Mouse (Mus musculus): ENCODE results near the gene Klf13. TPM values are rescaled to one million over a fixed set of nuclear protein-coding genes. Genes with fewer than 3 reads are reported as not detected.

The Klf13 gene
- polyA plus RNA-seq, 1 experiment = 30.4 TPM

DNA sequence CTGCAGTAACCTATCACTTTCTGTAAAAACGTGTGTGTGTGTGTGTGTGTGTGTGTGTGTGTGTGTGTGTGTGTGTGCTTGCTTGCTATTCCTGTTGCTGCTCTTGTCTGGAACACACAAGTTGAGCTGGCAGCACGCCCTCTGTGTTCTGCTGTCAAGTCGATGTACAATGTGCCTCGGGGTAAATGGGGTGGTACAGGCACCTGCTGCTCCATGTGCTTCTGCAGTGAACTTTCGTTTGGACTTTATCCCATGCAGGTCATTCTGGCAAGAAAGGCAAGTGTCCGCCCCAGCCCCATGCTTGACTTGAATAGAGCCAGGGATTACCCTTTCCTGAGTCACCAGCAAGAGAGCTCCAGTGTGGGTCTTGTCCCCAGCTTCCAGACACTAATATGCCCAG, 21.0 kb downstream of the Klf13 start:
- no peak overlapping the region for H3ac ChIP-seq (ENCODE audit: control insufficient read depth, insufficient read length)
- no peaks in the 10 kb centered on the region for H3K27me3 ChIP-seq (ENCODE audit: control insufficient read depth, insufficient read depth, insufficient read length)
- H3K4me3 ChIP-seq = no peak overlapping the region
- peak overlapping the region; percentile 6 for H3K4me2 ChIP-seq (ENCODE audit: low read depth)
- TF ChIP-seq SRF (IDR thresholded peaks at IDR 0.05; ENCODE audit: control insufficient read depth, insufficient read length, low read depth) = no peak
- TF ChIP-seq CEBPB (IDR thresholded peaks at IDR 0.05; ENCODE audit: insufficient read depth, poor library complexity, severe bottlenecking) = no peak
- TF ChIP-seq MYOG (IDR thresholded peaks at IDR 0.05; ENCODE audit: control insufficient read depth in 1 of 3, insufficient read depth in 1 of 3, insufficient read length in 2 of 3, low read depth in 2 of 3) = no peak
- peak in 1 of 3 experiments; percentile 52 for TF ChIP-seq MYOD1 (IDR thresholded peaks at IDR 0.05; ENCODE audit: control insufficient read depth in 1 of 3, insufficient read length in 2 of 3, low read depth in 2 of 3)
- TF ChIP-seq REST (IDR thresholded peaks at IDR 0.05; ENCODE audit: insufficient read depth, insufficient read length) = no peak
- H3K79me2 ChIP-seq (ENCODE audit: control insufficient read depth, insufficient read depth) = peaks cover 100% of the 10 kb centered on the region
- H3K36me3 ChIP-seq (ENCODE audit: control insufficient read depth, insufficient read depth) = peaks cover 12% of the 10 kb centered on the region

DNA sequence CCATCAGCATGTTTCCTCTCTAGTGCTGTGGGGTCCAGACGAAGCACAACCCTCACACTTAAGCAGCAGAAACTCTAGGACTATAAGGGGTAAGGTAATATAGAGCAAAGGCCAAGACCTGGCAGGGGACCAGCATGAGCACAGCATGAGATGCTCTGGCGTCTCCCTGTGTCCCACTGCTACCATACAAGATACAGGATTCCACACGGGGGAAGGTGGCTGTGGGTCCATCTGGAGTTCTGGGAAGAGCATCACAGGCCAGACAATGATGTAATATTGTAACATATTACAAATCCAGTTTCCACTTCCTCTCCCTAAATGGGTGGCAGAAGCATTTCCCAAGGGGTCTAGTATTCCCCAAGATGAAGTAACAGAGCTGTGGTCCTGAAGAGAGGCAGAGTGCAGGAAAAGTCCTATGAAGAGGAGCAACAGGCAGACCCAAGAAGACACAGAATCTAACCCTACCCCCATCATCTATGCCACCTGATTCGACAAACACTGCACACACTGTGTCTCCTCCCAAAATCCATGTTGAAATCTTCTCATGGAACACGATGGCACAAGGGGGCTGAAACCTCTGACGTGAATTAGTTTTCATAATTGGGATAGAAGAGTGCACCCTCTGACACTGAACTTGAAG, 22.3 kb downstream of the Klf13 start, which contains the start of gene E030018B13Rik:
TSS of gene E030018B13Rik (plus strand) at position 590 of the 640 bp plus-strand sequence.
- no peak within 1 kb of the TSS for H3ac ChIP-seq (ENCODE audit: control insufficient read depth, insufficient read length)
- H3K4me2 ChIP-seq (ENCODE audit: low read depth) = peak within 1 kb of the TSS; percentile 24
- TF ChIP-seq MYOD1 (IDR thresholded peaks at IDR 0.05; ENCODE audit: control insufficient read depth in 1 of 3, insufficient read length in 2 of 3, low read depth in 2 of 3) (no peak), CEBPB (IDR thresholded peaks at IDR 0.05; ENCODE audit: insufficient read depth, poor library complexity, severe bottlenecking) (peak; percentile 39; the same call in 1 of the 2 replicates)
- H3K36me3 ChIP-seq (ENCODE audit: control insufficient read depth, insufficient read depth) = peaks cover 12% of the 10 kb centered on the region
- H3K4me3 ChIP-seq = no peak within 1 kb of the TSS
- no peaks in the 10 kb centered on the region for H3K27me3 ChIP-seq (ENCODE audit: control insufficient read depth, insufficient read depth, insufficient read length)
- H3K79me2 ChIP-seq (ENCODE audit: control insufficient read depth, insufficient read depth) = peaks cover 93% of the 10 kb centered on the region

DNA sequence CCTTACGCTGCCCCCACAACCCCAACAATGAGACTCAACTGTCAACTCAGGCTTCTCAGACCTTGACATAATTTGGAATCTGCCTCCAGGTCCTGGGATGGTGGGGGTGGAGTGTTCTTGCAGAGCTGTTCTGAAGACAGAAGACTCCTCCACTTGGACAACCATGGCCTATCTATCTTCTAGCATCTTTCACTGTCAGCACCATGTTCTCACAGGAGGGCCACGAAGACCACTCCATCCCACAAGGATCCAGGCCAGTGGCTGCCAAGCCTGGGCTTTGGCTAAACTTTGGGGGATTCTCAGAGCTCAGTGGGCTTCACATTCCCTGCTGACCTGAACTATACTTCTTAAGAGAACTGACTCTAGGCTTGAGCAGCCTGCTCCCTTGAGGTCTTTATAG, 23.8 kb downstream of the Klf13 start:
- TF ChIP-seq POLR2A (IDR thresholded peaks at IDR 0.05; ENCODE audit: insufficient read length, low read depth) = no peak
- TF ChIP-seq SRF (IDR thresholded peaks at IDR 0.05; ENCODE audit: control insufficient read depth, insufficient read length, low read depth) = no peak
- TF ChIP-seq TCF12 (IDR thresholded peaks at IDR 0.05; ENCODE audit: insufficient read depth, poor library complexity, severe bottlenecking) = no peak
- no peak for TF ChIP-seq POLR2AphosphoS2 (IDR thresholded peaks at IDR 0.05; ENCODE audit: insufficient read length, low read depth)
- no peak for TF ChIP-seq TCF3 (IDR thresholded peaks at IDR 0.05; ENCODE audit: insufficient read length, low read depth)
- no peak for TF ChIP-seq MAX (IDR thresholded peaks at IDR 0.05; ENCODE audit: low read depth)
- TF ChIP-seq REST (IDR thresholded peaks at IDR 0.05; ENCODE audit: insufficient read depth, insufficient read length) = no peak
- no peak for TF ChIP-seq MYOG (IDR thresholded peaks at IDR 0.05; ENCODE audit: control insufficient read depth in 1 of 3, insufficient read depth in 1 of 3, insufficient read length in 2 of 3, low read depth in 2 of 3)
- TF ChIP-seq CEBPB (IDR thresholded peaks at IDR 0.05; ENCODE audit: insufficient read depth, poor library complexity, severe bottlenecking) = no peak
- no peak for TF ChIP-seq USF1 (IDR thresholded peaks at IDR 0.05; ENCODE audit: low read depth)
- TF ChIP-seq E2F4 (IDR thresholded peaks at IDR 0.05; ENCODE audit: insufficient read depth) = no peak
- no peak for TF ChIP-seq MYOD1 (IDR thresholded peaks at IDR 0.05; ENCODE audit: control insufficient read depth in 1 of 3, insufficient read length in 2 of 3, low read depth in 2 of 3)
- Histone ChIP-seq H3K27me3 (ENCODE audit: control insufficient read depth, insufficient read depth, insufficient read length) (no peaks in the 10 kb centered on the region), H3K4me3 (no peak overlapping the region), H3K79me2 (ENCODE audit: control insufficient read depth, insufficient read depth) (peaks cover 93% of the 10 kb centered on the region), H3K4me2 (ENCODE audit: low read depth) (no peak overlapping the region), H3K36me3 (ENCODE audit: control insufficient read depth, insufficient read depth) (peaks cover 7% of the 10 kb centered on the region), H3ac (ENCODE audit: control insufficient read depth, insufficient read length) (no peak overlapping the region)

DNA sequence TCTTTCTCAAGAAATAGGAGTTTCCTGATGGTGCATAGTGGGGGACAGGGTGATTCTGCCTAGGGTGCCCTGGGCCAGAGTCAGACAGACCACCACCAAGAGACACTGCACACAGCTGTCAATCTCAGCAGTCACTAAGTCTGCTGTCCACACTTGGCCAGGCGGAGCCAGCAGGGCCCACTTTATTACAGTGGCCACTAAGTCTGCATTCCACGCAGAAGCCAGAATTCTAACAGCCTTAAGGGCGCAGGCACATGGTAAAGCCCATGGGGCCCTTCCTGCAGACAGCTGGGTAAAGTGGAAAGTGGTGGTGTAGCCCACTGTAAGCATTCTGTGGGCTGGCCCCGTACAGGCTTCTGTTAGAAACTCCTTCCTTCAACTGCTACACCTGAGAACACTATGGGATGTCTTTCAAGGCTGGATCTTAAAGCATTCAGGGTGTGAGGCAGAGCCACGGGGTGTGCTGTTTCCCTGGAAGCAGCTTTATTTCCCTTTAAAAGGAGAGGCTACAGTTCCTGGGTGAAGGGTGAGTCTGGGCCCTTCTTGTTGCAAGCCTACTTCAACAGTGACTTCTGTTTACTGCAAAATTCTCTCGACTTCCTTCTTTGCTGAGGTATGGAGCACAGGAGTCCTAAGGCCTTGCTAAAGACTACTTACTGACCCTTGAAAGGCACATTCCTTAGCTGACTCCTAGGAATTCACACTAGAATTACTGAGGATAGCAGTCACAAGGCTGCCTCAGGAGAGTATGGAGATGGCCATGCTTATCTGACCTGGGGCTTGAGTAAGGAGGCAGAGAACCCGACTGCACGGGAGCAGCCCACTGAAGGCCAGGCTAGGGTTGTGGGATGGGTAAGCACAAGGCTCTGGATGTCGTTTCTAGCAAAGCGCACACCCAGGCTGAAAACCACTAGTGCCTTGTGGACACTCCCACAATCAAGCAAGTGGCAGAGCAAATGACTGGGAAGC, 24.7 kb downstream of the Klf13 start:
- peaks cover 93% of the 10 kb centered on the region for H3K79me2 ChIP-seq (ENCODE audit: control insufficient read depth, insufficient read depth)
- TF ChIP-seq MYOD1 (IDR thresholded peaks at IDR 0.05; ENCODE audit: control insufficient read depth in 1 of 3, insufficient read length in 2 of 3, low read depth in 2 of 3) (peak in 1 of 3 experiments; percentile 3), SRF (IDR thresholded peaks at IDR 0.05; ENCODE audit: control insufficient read depth, insufficient read length, low read depth) (no peak)
- no peak overlapping the region for H3K4me2 ChIP-seq (ENCODE audit: low read depth)
- H3K4me3 ChIP-seq = no peak overlapping the region
- no peak overlapping the region for H3ac ChIP-seq (ENCODE audit: control insufficient read depth, insufficient read length)
- no peaks in the 10 kb centered on the region for H3K27me3 ChIP-seq (ENCODE audit: control insufficient read depth, insufficient read depth, insufficient read length)
- H3K36me3 ChIP-seq (ENCODE audit: control insufficient read depth, insufficient read depth) = peaks cover 7% of the 10 kb centered on the region

All from myocyte (in vitro differentiated cells).